Mouse (Mus musculus) cerebellum, adult 2 months (tissue): ENCODE results near the gene Grik5. TPM values are rescaled to one million over a fixed set of nuclear protein-coding genes. Genes with fewer than 3 reads are reported as not detected.
A peak's percentile ranks its signal among the peaks of the same experiment; 100 is the strongest.

Experiments
- DNase-seq, 2 experiments: peaks; one replicate each; pipeline ENCODE4 v3.0.0; 2021
- H3K27ac ChIP-seq: fragments of 200-500 bp; 2 replicates; pipeline ENCODE4 v1.5.1; 2012; ENCODE audit warnings: low read length, control low read depth, inconsistent platforms; ENCODE audit not compliant: insufficient read depth
- H3K27me3 ChIP-seq: fragments of 200-500 bp; 2 replicates; pipeline ENCODE4 v1.6.1; 2012; ENCODE audit warnings: inconsistent platforms, mild to moderate bottlenecking, low read length, moderate library complexity; ENCODE audit not compliant: control insufficient read depth, insufficient read depth
- H3K4me1 ChIP-seq: fragments of 200-500 bp; 2 replicates; pipeline ENCODE4 v1.6.1; 2011; ENCODE audit warnings: low read length; ENCODE audit not compliant: control insufficient read depth, insufficient read depth
- H3K4me3 ChIP-seq: fragments of 200-500 bp; replicated peaks from 2 replicates; pipeline ENCODE3; 2011; ENCODE audit warnings: mild to moderate bottlenecking, low read depth, low read length, control low read depth; ENCODE audit not compliant: insufficient read depth
- CTCF ChIP-seq: fragments of 200-500 bp; IDR thresholded peaks from 2 replicates; pipeline ENCODE4 v1.5.1; 2011; ENCODE audit warnings: low read depth, mild to moderate bottlenecking, control low read depth, low read length, moderate library complexity, borderline replicate concordance; ENCODE audit not compliant: insufficient read depth
- POLR2A ChIP-seq: fragments of 200-500 bp; IDR thresholded peaks from 2 replicates; pipeline ENCODE4 v1.6.1; 2011; ENCODE audit warnings: low read length, control low read depth, borderline replicate concordance; ENCODE audit not compliant: insufficient read depth
- WGBS: fragments of 180-500 bp; shearing (Covaris S2); methylation state at CpG from one replicate; pipeline ENCODE4 v1.1.7; 2018; 5-methylcytosine and 5-hydroxymethylcytosine counted together
- polyA plus RNA-seq: library from polyadenylated mRNA; depleted of rRNA; stranded (reverse); fragments of >200 nt; gene quantifications from 2 replicates; pipeline ENCODE4 v1.2.3, GENCODE M21; 2012

Grik5 gene
- polyA plus RNA-seq, 1 experiment, result 74.6 TPM

GRCm38 (mm10) chr7:25087256-25087912, 15.2 kb upstream of the Grik5 start:
- no peak for DNase-seq
- H3K27ac ChIP-seq, result no peak overlapping the region
- WGBS, result 66% methylated on average over 10 of the region's 10 CpGs
- no peak overlapping the region for H3K4me3 ChIP-seq
- no peaks in the 10 kb centered on the region for H3K27me3 ChIP-seq
- TF ChIP-seq POLR2A, result no peak
- no peaks in the 10 kb centered on the region for H3K4me1 ChIP-seq

DNA sequence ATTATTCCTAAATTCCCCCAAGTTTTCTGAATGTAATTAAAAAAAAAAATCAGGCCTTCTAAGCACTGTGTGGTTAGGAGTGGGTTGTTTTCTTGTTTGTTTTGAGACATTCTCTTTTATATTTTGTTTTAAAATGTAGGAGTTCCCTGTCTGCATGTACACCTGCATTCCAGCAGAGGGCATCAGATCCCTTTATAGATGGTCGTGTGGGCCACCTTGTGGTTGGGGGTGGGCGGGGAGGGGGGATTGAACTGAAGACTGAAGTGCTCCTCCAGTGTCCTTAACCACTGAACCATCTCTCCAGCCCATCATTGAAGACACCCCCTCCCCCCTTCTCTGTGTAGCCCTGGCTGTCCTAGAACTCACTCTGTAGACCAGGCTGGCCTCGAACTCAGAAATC, 14.5 kb upstream of the Grik5 start:
- WGBS, result 45% methylated on average over 3 of the region's 3 CpGs
- no peak for DNase-seq
- TF ChIP-seq CTCF (peak; percentile 35; the same call in 1 of the 2 replicates), POLR2A (no peak)
- no peaks in the 10 kb centered on the region for H3K4me1 ChIP-seq
- no peak overlapping the region for H3K4me3 ChIP-seq
- no peaks in the 10 kb centered on the region for H3K27me3 ChIP-seq
- H3K27ac ChIP-seq, result no peak overlapping the region

- no peak overlapping the region for H3K4me3 ChIP-seq
- TF ChIP-seq CTCF (no peak), POLR2A (no peak)
- H3K4me1 ChIP-seq, result no peaks in the 10 kb centered on the region
- WGBS, result 85% methylated on average over 5 of the region's 5 CpGs
- H3K27ac ChIP-seq, result no peak overlapping the region
- no peak for DNase-seq
- no peaks in the 10 kb centered on the region for H3K27me3 ChIP-seq
Observed at GRCm38 (mm10) chr7:25084621-25085020, 12.5 kb upstream of the Grik5 start.

DNA sequence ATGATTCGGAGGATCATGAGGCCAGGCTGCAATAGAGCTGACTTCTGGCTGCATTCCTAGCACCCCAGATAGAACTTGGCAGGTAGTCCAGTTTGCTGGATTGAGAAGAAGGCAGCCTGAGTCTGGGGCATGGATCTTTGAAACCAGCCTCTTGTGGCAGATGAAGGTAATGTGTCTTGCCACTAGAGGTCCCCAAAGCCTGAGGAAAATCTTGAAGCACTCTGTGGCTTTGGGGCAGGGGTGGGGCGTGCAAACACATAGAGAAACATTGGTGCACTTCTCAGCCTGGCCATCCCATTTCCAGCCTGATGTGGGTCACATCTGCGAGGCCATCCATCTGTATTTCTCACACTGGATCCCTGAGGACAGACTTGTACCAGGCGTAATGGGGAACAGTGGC, 10.4 kb upstream of the Grik5 start:
- no peak overlapping the region for H3K27ac ChIP-seq
- peak in 1 of 2 experiments; percentile 54 for DNase-seq
- H3K27me3 ChIP-seq, result no peaks in the 10 kb centered on the region
- H3K4me3 ChIP-seq, result no peak overlapping the region
- peak; percentile 57 for TF ChIP-seq CTCF
- TF ChIP-seq POLR2A, result no peak
- peaks cover 4% of the 10 kb centered on the region for H3K4me1 ChIP-seq
- 53% methylated on average over 4 of the region's 4 CpGs for WGBS

DNA sequence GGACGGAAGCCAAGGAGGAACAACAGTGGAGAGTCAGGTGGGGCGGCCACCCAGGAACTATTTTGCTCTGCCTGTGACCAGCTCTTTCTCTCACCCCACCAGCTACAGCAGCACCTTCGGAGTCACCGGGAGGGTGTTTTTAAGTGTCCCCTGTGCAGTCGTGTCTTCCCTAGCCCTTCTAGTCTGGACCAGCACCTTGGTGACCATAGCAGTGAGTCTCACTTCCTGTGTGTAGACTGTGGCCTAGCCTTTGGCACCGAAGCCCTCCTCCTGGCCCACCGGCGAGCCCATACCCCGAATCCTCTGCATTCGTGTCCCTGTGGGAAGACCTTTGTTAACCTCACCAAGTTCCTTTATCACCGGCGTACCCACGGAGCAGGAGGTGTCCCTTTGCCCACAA, 8.3 kb upstream of the Grik5 start:
- DNase-seq, result no peak
- 91% methylated on average over 13 of the region's 13 CpGs for WGBS
- Histone ChIP-seq H3K4me1 (peaks cover 8% of the 10 kb centered on the region), H3K27me3 (no peaks in the 10 kb centered on the region), H3K4me3 (no peak overlapping the region), H3K27ac (no peak overlapping the region)
- TF ChIP-seq CTCF (no peak), POLR2A (no peak)

DNA sequence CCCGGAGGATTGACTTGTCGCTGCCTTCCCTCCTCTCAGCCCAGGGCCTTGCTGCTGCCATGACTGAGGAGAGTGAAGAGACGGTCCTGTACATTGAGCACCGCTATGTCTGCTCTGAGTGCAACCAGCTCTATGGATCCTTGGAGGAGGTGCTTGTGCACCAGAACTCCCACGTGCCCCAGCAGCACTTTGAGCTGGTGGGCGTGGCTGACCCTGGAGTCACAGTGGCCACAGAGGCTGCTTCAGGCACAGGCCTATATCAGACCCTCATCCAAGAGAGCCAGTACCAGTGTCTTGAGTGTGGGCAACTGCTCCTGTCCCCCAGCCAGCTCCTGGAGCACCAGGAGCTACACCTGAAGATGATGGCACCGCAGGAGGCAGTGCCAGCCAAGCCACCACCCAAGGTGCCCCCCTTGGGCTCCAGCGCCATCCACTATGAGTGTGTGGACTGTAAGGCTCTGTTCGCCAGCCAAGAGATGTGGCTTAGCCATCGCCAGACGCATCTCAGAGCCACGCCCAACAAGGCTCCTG, 7.4 kb upstream of the Grik5 start:
- 64% methylated on average over 12 of the region's 12 CpGs for WGBS
- H3K4me3 ChIP-seq, result no peak overlapping the region
- no peak for DNase-seq

DNA sequence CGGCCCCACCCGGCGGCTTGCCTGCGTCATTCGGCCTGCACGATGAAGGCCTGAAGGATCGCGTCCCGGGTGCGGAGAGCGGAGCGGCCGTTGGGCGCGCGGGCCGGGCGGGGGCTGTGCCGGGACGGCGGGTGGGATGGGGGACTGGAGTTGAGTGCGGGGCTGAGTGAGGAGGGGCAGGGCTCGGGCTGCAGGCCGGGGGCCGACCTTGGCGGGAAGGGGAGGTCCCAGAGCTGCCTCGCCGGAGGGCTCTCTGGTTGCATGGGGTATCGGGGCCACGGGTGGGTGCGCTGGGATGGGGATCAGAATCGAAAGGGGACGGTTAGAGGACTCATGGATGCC, 5.2 kb upstream of the Grik5 start:
- Histone ChIP-seq H3K4me1 (peaks cover 18% of the 10 kb centered on the region), H3K4me3 (peak overlapping the region; percentile 88), H3K27ac (peak overlapping the region; percentile 55), H3K27me3 (no peaks in the 10 kb centered on the region)
- 1% methylated on average over 33 of the region's 33 CpGs for WGBS
- TF ChIP-seq CTCF (no peak), POLR2A (no peak)
- no peak for DNase-seq

More for the DNA sequence above, 7.4 kb upstream of the Grik5 start:
- Histone ChIP-seq H3K27ac (no peak overlapping the region), H3K27me3 (no peaks in the 10 kb centered on the region), H3K4me1 (peaks cover 8% of the 10 kb centered on the region)
- TF ChIP-seq POLR2A (no peak), CTCF (no peak)

GRCm38 (mm10) chr7:25076663-25077413, 4.7 kb upstream of the Grik5 start:
- Histone ChIP-seq H3K4me3 (peak overlapping the region; percentile 88), H3K27me3 (no peaks in the 10 kb centered on the region), H3K4me1 (peaks cover 18% of the 10 kb centered on the region), H3K27ac (peak overlapping the region; percentile 75)
- TF ChIP-seq POLR2A, result peak; percentile 86
- no peak for TF ChIP-seq CTCF
- DNase-seq, result peak; percentile 97 to 100
- under 1% methylated on average over 56 of the region's 56 CpGs for WGBS
